Mouse (Mus musculus) liver, adult 2 months (tissue): ENCODE results near the gene Hcrtr1. TPM values are rescaled to one million over a fixed set of nuclear protein-coding genes. Genes with fewer than 3 reads are reported as not detected.

Experiments
- DNase-seq: peaks from one replicate; pipeline ENCODE4 v3.0.0-alpha.2; 2011; ENCODE audit warnings: low read depth, low spot score; ENCODE audit errors: extremely low read depth
- H3K27ac ChIP-seq: fragments of 200-500 bp; replicated peaks from 2 replicates; pipeline ENCODE4 v1.5.1; 2012; ENCODE audit warnings: low read depth, mild to moderate bottlenecking, control low read depth, inconsistent platforms, low read length; ENCODE audit not compliant: insufficient read depth
- H3K27me3 ChIP-seq: fragments of 200-500 bp; 2 replicates; pipeline ENCODE4 v1.6.1; 2012; ENCODE audit warnings: mild to moderate bottlenecking, moderate library complexity, low read length, inconsistent platforms; ENCODE audit not compliant: control insufficient read depth, insufficient read depth
- H3K36me3 ChIP-seq: fragments of 200-500 bp; 2 replicates; pipeline ENCODE4 v1.6.1; 2012; ENCODE audit warnings: low read length, inconsistent platforms; ENCODE audit not compliant: control insufficient read depth, insufficient read depth
- H3K4me1 ChIP-seq: fragments of 200-500 bp; 2 replicates; pipeline ENCODE4 v1.6.1; 2011; ENCODE audit warnings: low read length; ENCODE audit not compliant: control insufficient read depth, insufficient read depth
- H3K4me3 ChIP-seq: fragments of 200-500 bp; 2 replicates; pipeline ENCODE4 v1.5.1; 2011; ENCODE audit warnings: low read depth, mild to moderate bottlenecking, control low read depth, low read length, moderate library complexity; ENCODE audit not compliant: insufficient read depth
- H3K79me2 ChIP-seq: fragments of 200-500 bp; 2 replicates; pipeline ENCODE4 v1.6.1; 2012; ENCODE audit warnings: inconsistent platforms, mild to moderate bottlenecking, low read length, moderate library complexity; ENCODE audit not compliant: control insufficient read depth, insufficient read depth
- H3K9ac ChIP-seq: fragments of 200-500 bp; 2 replicates; pipeline ENCODE4 v1.6.1; 2012; ENCODE audit warnings: low read depth, mild to moderate bottlenecking, control low read depth, inconsistent platforms, low read length
- CTCF ChIP-seq: fragments of 200-500 bp; IDR thresholded peaks from 2 replicates; pipeline ENCODE4 v1.5.1; 2011; ENCODE audit warnings: low read depth, low read length, control low read depth
- POLR2A ChIP-seq: fragments of 200-500 bp; IDR thresholded peaks from 2 replicates; pipeline ENCODE4 v1.6.1; 2011; ENCODE audit warnings: low read length, control low read depth; ENCODE audit not compliant: insufficient read depth; ENCODE audit errors: extremely low read depth
- WGBS: fragments of 180-500 bp; shearing (Covaris S2); methylation state at CpG from one replicate; pipeline ENCODE4 v1.1.7; 2018; 5-methylcytosine and 5-hydroxymethylcytosine counted together
- polyA plus RNA-seq: library from polyadenylated mRNA; depleted of rRNA; stranded (reverse); fragments of >200 nt; gene quantifications from 2 replicates; pipeline ENCODE4 v1.2.3, GENCODE M21; 2012
- total RNA-seq: library from RNA; depleted of rRNA; stranded (reverse); fragments of >200 nt; gene quantifications from 2 replicates; pipeline ENCODE4 v1.2.3, GENCODE M21; 2014

Hcrtr1 gene
- total and polyA plus RNA-seq, 2 experiments = 0.04 TPM; not detected in 1

DNA sequence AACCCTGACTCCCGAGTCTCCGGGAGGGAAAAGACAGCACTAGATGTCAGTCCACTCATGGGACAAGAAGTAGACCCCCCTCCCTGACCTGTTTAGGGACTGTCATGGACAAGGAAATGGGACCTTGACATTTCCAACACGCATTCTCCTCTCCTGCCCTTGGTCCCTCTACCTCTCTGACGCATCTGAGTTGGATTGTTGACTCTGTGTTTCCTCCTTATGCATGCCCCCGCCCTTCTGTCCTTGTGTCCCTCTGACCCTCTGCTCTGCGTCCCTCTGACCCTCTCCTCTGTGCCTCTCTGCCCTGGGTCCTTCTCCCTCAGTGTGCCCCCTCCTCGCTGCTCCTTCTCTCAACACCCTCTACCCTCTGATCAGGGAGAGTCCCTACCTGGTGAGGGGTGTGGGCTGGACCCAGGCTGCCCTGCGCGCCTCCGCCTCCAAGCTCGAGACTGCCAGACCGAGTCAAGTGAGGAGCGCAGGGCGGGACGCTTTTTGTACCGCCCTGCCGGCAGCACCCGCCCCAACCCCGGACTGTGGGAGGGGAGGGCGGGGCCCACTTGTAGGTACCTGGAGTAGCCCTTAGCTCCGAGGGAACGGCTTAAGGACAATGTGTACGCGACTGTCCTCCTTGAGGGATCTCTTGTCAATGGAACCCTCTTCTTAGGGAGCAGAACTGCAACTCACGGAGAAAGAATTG is 35.3 kb upstream of the Hcrtr1 start:
- H3K36me3 ChIP-seq = no peaks in the 10 kb centered on the region
- no peak for DNase-seq
- peaks cover 6% of the 10 kb centered on the region for H3K4me1 ChIP-seq

GRCm38 (mm10) chr4:130173911-130174311 is 34.8 kb upstream of the Hcrtr1 start:
- Histone ChIP-seq H3K27me3 (no peaks in the 10 kb centered on the region), H3K79me2 (no peaks in the 10 kb centered on the region), H3K36me3 (no peaks in the 10 kb centered on the region), H3K4me3 (peak overlapping the region; percentile 79), H3K4me1 (peaks cover 10% of the 10 kb centered on the region), H3K9ac (peak overlapping the region; percentile 75), H3K27ac (peak overlapping the region; percentile 69)
- no peak for DNase-seq
- 36% methylated on average over 19 of the region's 19 CpGs for WGBS
- TF ChIP-seq POLR2A (no peak), CTCF (no peak)

More for the DNA sequence above, 35.3 kb upstream of the Hcrtr1 start:
- H3K27ac ChIP-seq = peak overlapping the region; percentile 69
- no peak for TF ChIP-seq CTCF
- TF ChIP-seq POLR2A = peak; percentile 65; the same call in 1 of the 2 replicates
- peak overlapping the region; percentile 79 for H3K4me3 ChIP-seq
- 4% methylated on average over 25 of the region's 25 CpGs for WGBS
- no peaks in the 10 kb centered on the region for H3K79me2 ChIP-seq
- peak overlapping the region; percentile 75 for H3K9ac ChIP-seq
- no peaks in the 10 kb centered on the region for H3K27me3 ChIP-seq

GRCm38 (mm10) chr4:130173060-130173822 is 34.1 kb upstream of the Hcrtr1 start:
- no peaks in the 10 kb centered on the region for H3K79me2 ChIP-seq
- peak overlapping the region; percentile 75 for H3K9ac ChIP-seq
- peak overlapping the region; percentile 79 for H3K4me3 ChIP-seq
- TF ChIP-seq CTCF (no peak), POLR2A (no peak)
- H3K4me1 ChIP-seq = peaks cover 10% of the 10 kb centered on the region
- WGBS = 66% methylated on average over 11 of the region's 11 CpGs
- H3K27me3 ChIP-seq = no peaks in the 10 kb centered on the region
- peak overlapping the region; percentile 69 for H3K27ac ChIP-seq
- DNase-seq = no peak
- no peaks in the 10 kb centered on the region for H3K36me3 ChIP-seq

DNA sequence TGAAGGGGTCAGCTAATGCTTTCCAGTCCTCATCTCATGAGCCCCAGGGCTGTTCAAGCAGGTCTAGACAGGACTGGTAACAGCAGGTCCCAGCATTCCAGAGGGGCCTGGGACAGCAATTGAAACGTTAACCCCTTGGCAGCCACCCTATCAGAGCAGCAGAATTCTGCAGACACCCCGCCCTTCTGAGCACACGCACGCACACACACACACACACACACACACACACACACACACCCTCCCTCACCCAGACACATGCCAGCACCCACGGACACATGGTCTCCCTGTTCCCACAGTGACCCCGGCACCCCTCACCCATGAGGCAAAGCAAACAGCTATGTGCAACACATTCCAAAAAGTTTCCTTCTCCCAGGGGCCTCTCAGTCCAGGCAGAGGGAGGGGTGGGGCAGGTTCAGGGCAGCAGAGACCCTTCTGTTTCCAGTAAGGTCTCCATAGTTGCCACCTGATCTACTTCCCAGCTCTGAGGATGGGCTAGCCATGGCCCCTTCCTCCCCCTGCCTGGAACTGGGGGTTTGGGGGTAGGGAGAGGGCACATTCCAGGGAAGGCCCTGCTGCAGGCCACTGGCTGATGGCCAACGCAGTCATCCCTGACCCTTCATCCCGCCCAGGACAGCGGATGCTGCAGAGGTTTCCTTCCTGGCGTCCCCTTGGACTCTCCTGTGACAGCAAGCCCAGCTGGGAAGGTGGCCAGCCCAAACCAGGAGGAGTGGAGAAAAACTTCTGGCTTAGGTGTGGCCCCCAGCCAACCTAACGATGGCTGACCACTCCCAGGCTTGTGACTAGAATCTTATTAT is 33.0 kb upstream of the Hcrtr1 start:
- 35% methylated on average over 11 of the region's 11 CpGs for WGBS

DNA sequence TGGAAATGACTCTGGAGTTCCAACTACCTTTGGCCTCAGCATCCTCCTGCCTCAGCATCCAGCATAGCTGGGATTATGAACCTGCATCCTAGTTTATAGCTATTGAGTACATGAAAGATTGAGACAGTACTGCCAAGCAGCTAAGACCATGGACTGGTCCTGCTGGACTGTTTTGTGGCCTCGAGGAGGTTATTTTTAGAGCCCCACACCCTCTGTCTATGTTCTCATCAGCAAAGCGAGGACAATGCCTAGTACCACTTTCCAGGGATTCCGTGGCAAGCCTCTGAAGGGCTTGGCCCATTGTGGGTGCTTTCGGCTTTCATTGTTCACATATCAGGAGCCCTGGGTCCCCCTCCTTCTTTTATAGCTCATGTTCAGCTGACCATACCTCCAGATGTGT is 31.2 kb upstream of the Hcrtr1 start:
- H3K79me2 ChIP-seq = no peaks in the 10 kb centered on the region
- TF ChIP-seq POLR2A = no peak
- TF ChIP-seq CTCF = no peak
- WGBS = 82% methylated on average over 4 of the region's 4 CpGs
- no peaks in the 10 kb centered on the region for H3K27me3 ChIP-seq
- DNase-seq = no peak
- peaks cover 11% of the 10 kb centered on the region; the same call in 1 of the 2 replicates for H3K4me1 ChIP-seq
- no peak overlapping the region for H3K27ac ChIP-seq
- H3K36me3 ChIP-seq = no peaks in the 10 kb centered on the region
- H3K4me3 ChIP-seq = no peak overlapping the region
- H3K9ac ChIP-seq = no peak overlapping the region

More for the DNA sequence above, 33.0 kb upstream of the Hcrtr1 start:
- no peaks in the 10 kb centered on the region for H3K79me2 ChIP-seq
- DNase-seq = no peak
- TF ChIP-seq POLR2A = no peak
- TF ChIP-seq CTCF = no peak
- no peaks in the 10 kb centered on the region for H3K27me3 ChIP-seq
- H3K27ac ChIP-seq = peak overlapping the region; percentile 69
- no peaks in the 10 kb centered on the region for H3K36me3 ChIP-seq
- H3K4me3 ChIP-seq = peak overlapping the region; percentile 38
- H3K4me1 ChIP-seq = peaks cover 10% of the 10 kb centered on the region
- peak overlapping the region; percentile 41 for H3K9ac ChIP-seq
